Mouse (Mus musculus) heart, embryonic 16.5 days (tissue): Measurements from ENCODE around the gene Olfr51. TPM values are rescaled to one million over a fixed set of nuclear protein-coding genes. Genes with fewer than 3 reads are reported as not detected.
"Not testable (repeated sequence)": the region's sequence is repeated elsewhere in the genome, so short reads cannot be mapped to it uniquely, and the experiment has no call there.

Source experiments
- ATAC-seq: fragments of 200-750 bp; cut with Nextera tagmentation; replicated peaks from 2 replicates; pipeline ENCODE4 v1.8.0; 2017; ENCODE audit warnings: moderate number of reproducible peaks; ENCODE audit not compliant: insufficient read depth, low FRiP score; ENCODE audit errors: extremely low read depth
- H3K27ac ChIP-seq: fragments of 300-500 bp; sonication (generic); 2 replicates; pipeline ENCODE4 v1.5.1; 2014; ENCODE audit warnings: mild to moderate bottlenecking, low read length, control low read depth, moderate library complexity
- H3K27me3 ChIP-seq: fragments of 300-500 bp; sonication (generic); 2 replicates; pipeline ENCODE4 v1.6.1; 2014; ENCODE audit warnings: low read length, mixed read lengths; ENCODE audit not compliant: control insufficient read depth, insufficient read depth
- H3K36me3 ChIP-seq: fragments of 300-500 bp; sonication (generic); 2 replicates; pipeline ENCODE4 v1.6.1; 2014; ENCODE audit not compliant: control insufficient read depth, insufficient read depth
- H3K4me1 ChIP-seq: fragments of 300-500 bp; sonication (generic); 2 replicates; pipeline ENCODE4 v1.6.1; 2014; ENCODE audit warnings: low read length, mixed read lengths; ENCODE audit not compliant: control insufficient read depth, insufficient read depth
- H3K4me2 ChIP-seq: fragments of 300-500 bp; sonication (generic); 2 replicates; pipeline ENCODE4 v1.6.1; 2014; ENCODE audit warnings: low read depth, mild to moderate bottlenecking, control low read depth, low read length
- H3K4me3 ChIP-seq: fragments of 300-500 bp; sonication (generic); 2 replicates; pipeline ENCODE4 v1.5.1; 2014; ENCODE audit warnings: mild to moderate bottlenecking, control low read depth, low read length
- H3K9ac ChIP-seq: fragments of 300-500 bp; sonication (generic); 2 replicates; pipeline ENCODE4 v1.6.1; 2014; ENCODE audit warnings: low read length, control low read depth
- H3K9me3 ChIP-seq: fragments of 300-500 bp; sonication (generic); replicated peaks from 2 replicates; pipeline ENCODE4 v1.6.1; 2016; ENCODE audit warnings: low read length; ENCODE audit not compliant: control insufficient read depth
- WGBS: fragments of 180-500 bp; shearing (Covaris S2); extraction: QIAGEN DNeasy Blood & Tissue Kit; methylation state at CpG from one replicate; pipeline ENCODE4 v1.1.7; 2014; 5-methylcytosine and 5-hydroxymethylcytosine counted together
- polyA plus RNA-seq: library from polyadenylated mRNA; unstranded; fragments of >200 nt; fragmentation: Nextera tagmentation; extraction: Ambion mirVana; gene quantifications from 2 replicates; pipeline ENCODE4 v1.2.1, GENCODE M21; 2015

Olfr51 gene
- polyA plus RNA-seq, 1 experiment from 2014 or later: not detected

GRCm38 (mm10) chr11:51026811-51027210 lies 23.4 kb downstream of the Olfr51 start:
- not testable (repeated sequence) for H3K9ac ChIP-seq, H3K9me3 ChIP-seq, H3K4me3 ChIP-seq, H3K4me2 ChIP-seq, H3K4me1 ChIP-seq, H3K27me3 ChIP-seq, ATAC-seq, H3K36me3 ChIP-seq, H3K27ac ChIP-seq
- WGBS: 81% methylated on average over 11 of the region's 11 CpGs

DNA sequence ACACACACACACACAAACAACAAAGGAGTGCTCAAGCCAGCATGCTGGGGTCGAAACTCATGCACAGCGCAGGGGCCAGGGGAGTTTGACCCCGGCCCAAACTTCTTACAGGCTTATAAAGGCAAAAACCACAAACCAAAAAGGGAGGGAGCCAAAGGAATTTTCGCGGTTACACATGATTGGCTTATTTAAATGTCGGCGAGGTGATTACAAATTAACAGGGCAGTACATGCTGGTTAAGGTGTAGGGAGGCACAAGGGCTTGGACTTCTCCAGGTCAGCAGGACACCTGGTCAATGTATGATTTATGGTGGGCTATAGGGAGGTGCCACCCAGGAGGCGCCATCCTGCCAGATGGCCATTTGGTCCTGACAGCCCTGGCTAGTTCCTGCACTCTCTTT lies 26.0 kb downstream of the Olfr51 start:
- not testable (repeated sequence) for H3K36me3 ChIP-seq, H3K4me3 ChIP-seq, H3K27ac ChIP-seq, H3K4me2 ChIP-seq, H3K4me1 ChIP-seq, H3K9ac ChIP-seq, H3K9me3 ChIP-seq, H3K27me3 ChIP-seq, ATAC-seq
- 75% methylated on average over 8 of the region's 8 CpGs for WGBS

GRCm38 (mm10) chr11:51030225-51030624 lies 26.8 kb downstream of the Olfr51 start:
- H3K4me2 ChIP-seq: no peak overlapping the region
- no peak for ATAC-seq
- H3K36me3 ChIP-seq: no peaks in the 10 kb centered on the region
- H3K4me1 ChIP-seq: no peaks in the 10 kb centered on the region
- H3K9ac ChIP-seq: no peak overlapping the region
- no peak overlapping the region for H3K27ac ChIP-seq
- 77% methylated on average over 2 of the region's 2 CpGs for WGBS
- H3K9me3 ChIP-seq: no peaks in the 10 kb centered on the region
- no peak overlapping the region for H3K4me3 ChIP-seq
- no peaks in the 10 kb centered on the region for H3K27me3 ChIP-seq

GRCm38 (mm10) chr11:51032851-51033250 lies 29.5 kb downstream of the Olfr51 start:
- no peaks in the 10 kb centered on the region for H3K27me3 ChIP-seq
- ATAC-seq: no peak
- no peaks in the 10 kb centered on the region for H3K9me3 ChIP-seq
- H3K27ac ChIP-seq: no peak overlapping the region
- 27% methylated on average over 1 of the region's 1 CpGs for WGBS
- no peak overlapping the region for H3K4me3 ChIP-seq
- no peak overlapping the region for H3K9ac ChIP-seq
- no peaks in the 10 kb centered on the region for H3K36me3 ChIP-seq
- H3K4me1 ChIP-seq: no peaks in the 10 kb centered on the region
- H3K4me2 ChIP-seq: no peak overlapping the region

GRCm38 (mm10) chr11:51034141-51034540 lies 30.7 kb downstream of the Olfr51 start:
- not testable (repeated sequence) for H3K36me3 ChIP-seq, H3K4me3 ChIP-seq, H3K27ac ChIP-seq, H3K4me2 ChIP-seq, ATAC-seq, H3K9ac ChIP-seq, H3K4me1 ChIP-seq, H3K27me3 ChIP-seq, H3K9me3 ChIP-seq

GRCm38 (mm10) chr11:51035951-51036350 lies 32.6 kb downstream of the Olfr51 start:
- Histone ChIP-seq H3K27ac (no peak overlapping the region), H3K9ac (no peak overlapping the region), H3K4me2 (no peak overlapping the region), H3K4me3 (no peak overlapping the region), H3K36me3 (no peaks in the 10 kb centered on the region), H3K27me3 (no peaks in the 10 kb centered on the region; the same call in 1 of the 2 replicates), H3K4me1 (no peaks in the 10 kb centered on the region), H3K9me3 (no peaks in the 10 kb centered on the region)
- WGBS: 48% methylated on average over 2 of the region's 2 CpGs
- ATAC-seq: no peak

DNA sequence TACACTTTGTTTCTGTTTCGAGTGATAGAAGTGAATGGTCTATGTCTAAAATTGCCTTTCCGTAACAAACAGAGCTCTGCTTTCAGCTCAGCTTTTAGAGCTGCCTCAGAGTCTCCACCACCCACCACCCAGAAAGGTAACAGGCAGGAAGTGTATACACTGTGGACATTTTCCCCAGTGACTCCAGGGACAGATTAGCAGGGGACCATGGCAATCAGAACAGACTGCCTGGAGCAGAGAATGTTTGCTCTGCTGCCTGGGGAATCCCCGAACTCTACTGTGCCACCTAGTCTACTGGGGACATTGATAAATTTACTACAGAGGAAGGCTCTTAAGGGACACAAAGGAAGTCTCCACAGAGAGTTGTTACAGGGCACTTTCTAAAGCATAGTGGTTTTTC lies 41.4 kb downstream of the Olfr51 start:
- H3K36me3 ChIP-seq, H3K9ac ChIP-seq, H3K27me3 ChIP-seq, H3K4me2 ChIP-seq, H3K4me3 ChIP-seq, H3K9me3 ChIP-seq, H3K27ac ChIP-seq, H3K4me1 ChIP-seq, ATAC-seq: not testable (repeated sequence)
- 66% methylated on average over 3 of the region's 3 CpGs for WGBS

GRCm38 (mm10) chr11:51047809-51048208 lies 44.4 kb downstream of the Olfr51 start, which contains the start of gene Olfr1375:
TSS of gene Olfr1375 (plus strand) at chr11:51048109.
- H3K9ac ChIP-seq, ATAC-seq, H3K27me3 ChIP-seq, H3K36me3 ChIP-seq, H3K4me3 ChIP-seq, H3K4me2 ChIP-seq, H3K4me1 ChIP-seq, H3K27ac ChIP-seq, H3K9me3 ChIP-seq: not testable (repeated sequence)
- 59% methylated on average over 3 of the region's 3 CpGs for WGBS

DNA sequence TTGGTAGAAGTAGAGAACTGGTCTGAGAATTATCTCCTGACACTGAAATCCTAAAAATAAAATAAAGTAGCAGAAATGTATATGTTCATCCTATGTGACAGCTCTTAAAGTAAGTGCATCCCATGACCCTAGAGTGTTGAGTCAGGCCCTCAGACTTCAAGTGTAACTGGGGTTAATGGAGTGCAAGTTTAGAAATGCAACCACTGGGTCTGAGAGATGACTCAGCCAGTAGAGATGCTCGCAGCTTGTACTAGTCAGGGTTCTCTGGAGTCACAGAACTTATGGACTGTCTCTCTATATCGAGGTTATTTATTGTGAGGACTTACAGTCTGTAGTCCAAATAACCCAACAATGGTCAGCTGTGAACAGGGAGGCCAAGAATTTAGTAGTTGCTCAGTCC lies 48.3 kb downstream of the Olfr51 start:
- WGBS: 48% methylated on average over 2 of the region's 2 CpGs
- H3K9ac ChIP-seq: no peak overlapping the region
- no peak for ATAC-seq
- no peak overlapping the region for H3K4me3 ChIP-seq
- H3K4me1 ChIP-seq: no peaks in the 10 kb centered on the region
- no peaks in the 10 kb centered on the region for H3K9me3 ChIP-seq
- H3K36me3 ChIP-seq: no peaks in the 10 kb centered on the region
- no peaks in the 10 kb centered on the region; the same call in 1 of the 2 replicates for H3K27me3 ChIP-seq
- H3K4me2 ChIP-seq: no peak overlapping the region
- H3K27ac ChIP-seq: no peak overlapping the region

DNA sequence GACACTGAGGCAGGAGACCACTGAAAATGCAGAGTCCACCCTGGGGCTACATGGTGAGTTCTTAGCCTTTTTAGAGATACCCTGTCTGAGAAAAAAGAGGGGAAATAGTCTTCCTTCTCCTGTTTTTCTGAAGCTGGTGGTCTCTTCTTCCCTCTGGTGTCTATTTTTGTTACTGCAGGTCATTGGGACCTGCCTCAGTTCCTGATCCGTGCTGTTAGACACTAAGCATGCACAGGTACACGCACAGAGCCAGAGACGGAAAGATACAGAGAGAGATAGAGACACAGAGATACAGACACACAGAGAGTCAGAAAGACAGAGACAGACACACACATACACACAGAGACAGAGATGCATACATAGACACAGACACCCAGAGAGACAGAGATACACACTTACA lies 49.8 kb downstream of the Olfr51 start:
- Histone ChIP-seq H3K9me3 (no peaks in the 10 kb centered on the region), H3K36me3 (no peaks in the 10 kb centered on the region), H3K4me1 (no peaks in the 10 kb centered on the region), H3K9ac (no peak overlapping the region), H3K4me3 (no peak overlapping the region), H3K4me2 (no peak overlapping the region), H3K27ac (no peak overlapping the region), H3K27me3 (no peaks in the 10 kb centered on the region; the same call in 1 of the 2 replicates)
- 34% methylated on average over 3 of the region's 3 CpGs for WGBS
- ATAC-seq: no peak
